Mouse (Mus musculus) cerebellum, postnatal 14 days (tissue): ENCODE measurements around the gene Wnt5b.

ENCODE experiments used
- DNase-seq, 2 experiments: peaks; one replicate each; pipeline ENCODE4 v3.0.0; 2021; ENCODE audit warnings: mixed read lengths in 2 of 2

Gene Wnt5b

DNA sequence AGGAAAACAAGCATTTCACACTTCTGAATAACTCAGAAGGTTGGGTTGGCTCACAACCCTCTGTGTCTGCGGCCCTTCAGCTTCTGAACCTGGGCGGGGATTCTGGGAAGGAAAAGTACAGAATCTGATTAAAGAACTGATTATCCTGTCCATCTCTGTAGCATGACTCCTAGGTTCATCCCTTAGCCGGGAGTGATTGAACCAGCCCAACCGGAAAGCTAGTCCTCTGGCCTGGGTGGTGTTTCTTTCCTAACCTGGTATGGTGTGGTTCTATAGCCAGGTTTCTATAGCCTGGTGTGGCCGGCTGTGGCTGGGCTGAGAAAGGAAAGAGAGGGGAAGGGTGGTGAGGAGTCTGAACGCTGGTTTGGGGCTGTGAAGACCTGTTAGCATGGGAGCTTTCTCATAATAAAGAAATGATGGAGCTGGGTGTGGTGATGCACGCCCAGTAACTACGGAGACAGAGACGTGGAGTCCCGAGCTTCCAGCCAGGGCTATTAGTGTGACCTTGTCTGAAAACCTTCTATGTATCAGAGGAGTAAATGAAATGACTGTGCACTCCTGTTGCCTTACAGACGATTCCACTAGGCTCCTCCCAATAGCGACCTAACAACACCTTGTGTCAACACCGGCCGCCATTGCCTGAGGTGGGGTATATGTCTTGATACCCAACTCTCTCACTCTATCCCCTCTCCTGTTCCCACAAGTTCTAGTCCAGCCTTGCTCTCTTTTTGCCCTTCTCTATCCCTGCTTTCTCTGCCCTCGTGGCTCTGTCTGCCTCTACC is 129.7 kb downstream of the Wnt5b start:
- DNase-seq = no peak

DNA sequence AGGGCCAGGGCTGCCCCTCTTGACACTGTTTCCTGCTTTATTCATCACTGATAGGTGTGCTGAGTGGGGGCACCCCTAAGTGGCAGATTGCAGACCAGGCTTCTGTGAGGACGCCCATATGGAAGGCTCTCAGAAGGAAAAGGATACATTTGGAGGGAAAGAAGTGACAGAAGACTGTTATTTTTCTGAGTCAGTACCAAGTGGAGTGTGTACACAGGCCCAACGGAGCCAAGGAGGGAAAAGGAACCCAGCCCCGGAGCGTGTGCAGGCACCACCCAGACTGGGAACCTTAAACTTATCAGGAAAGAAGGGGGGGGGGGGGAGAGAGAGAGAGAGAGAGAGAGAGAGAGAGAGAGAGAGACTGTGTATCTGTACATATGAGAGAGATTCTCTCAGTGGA is 131.6 kb downstream of the Wnt5b start:
- no peak for DNase-seq

DNA sequence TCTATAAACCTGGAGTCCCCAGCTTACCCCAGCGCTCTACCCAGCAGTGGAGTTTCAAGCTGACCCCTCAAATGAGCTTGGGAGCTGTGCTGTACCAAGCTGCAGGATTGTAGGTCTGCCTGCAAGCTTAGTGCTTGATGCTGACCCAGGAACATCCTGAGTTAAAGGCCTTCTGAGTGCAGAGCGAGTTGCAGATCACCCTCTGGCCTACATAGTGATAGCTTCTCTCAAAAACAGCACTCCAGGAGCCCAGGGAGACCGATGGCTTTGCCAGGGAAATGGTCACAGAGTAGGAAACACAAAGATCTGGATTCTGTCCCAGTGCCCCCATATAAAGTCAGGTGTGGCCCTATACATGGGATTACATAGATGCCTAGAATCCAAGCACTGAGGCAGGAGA is 132.6 kb downstream of the Wnt5b start:
- DNase-seq = no peak

DNA sequence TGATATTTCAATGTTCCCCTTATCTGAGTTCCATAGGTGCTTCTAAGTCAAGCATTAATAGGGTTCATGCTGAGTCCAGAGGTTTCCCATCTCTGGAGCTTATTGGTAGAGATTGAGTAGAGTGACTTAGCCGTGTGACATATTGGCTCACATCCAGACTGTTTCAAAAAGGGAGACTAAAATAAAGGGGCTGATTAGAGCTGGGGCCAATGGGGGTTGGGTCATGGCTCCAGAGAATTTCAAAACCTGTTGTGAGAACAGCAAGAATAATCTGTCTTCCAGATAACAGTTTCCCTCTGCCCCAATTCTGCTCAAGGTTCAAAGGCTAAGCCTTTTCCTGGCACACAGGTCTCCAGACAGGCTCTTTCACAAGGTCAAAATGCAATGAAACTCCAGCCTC is 134.4 kb downstream of the Wnt5b start:
- no peak for DNase-seq

DNA sequence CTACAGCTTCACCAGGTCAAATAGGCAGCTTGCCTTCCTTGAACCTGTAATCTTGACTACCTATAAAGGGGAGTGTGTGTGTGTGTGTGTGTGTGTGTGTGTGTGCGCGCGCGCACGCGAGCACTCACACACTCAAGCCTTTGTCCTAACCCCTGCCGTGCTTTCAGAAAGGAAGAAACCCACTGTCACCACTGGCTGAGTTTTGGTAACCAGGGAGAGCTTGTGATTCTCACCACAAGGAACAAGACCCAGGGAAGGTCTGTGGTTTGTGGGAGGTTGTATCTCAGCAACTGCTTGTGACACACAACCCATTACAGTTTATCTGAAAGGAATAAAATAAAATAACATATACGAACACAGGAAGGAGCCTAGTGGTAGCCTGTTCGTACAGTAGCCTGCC is 135.6 kb downstream of the Wnt5b start:
- no peak for DNase-seq

DNA sequence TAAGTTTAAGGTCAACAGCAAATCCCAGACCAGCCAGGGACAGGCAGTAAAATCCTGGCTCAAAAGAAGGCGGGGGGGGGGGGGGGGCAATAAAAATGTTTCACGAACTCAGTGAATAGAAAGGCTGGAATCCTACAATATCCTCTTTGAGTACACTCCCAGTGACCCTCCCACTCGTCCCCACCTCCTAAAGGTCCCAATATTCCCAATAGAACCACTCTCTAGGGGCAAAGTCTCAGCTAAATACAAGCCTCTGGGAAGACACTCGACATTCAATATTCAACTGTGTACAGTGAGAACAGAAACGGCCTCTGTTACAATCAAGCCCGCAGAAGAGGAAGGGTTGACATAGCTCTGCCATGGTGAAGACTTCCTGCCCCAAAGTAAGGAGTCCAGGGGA is 136.3 kb downstream of the Wnt5b start:
- DNase-seq = no peak

DNA sequence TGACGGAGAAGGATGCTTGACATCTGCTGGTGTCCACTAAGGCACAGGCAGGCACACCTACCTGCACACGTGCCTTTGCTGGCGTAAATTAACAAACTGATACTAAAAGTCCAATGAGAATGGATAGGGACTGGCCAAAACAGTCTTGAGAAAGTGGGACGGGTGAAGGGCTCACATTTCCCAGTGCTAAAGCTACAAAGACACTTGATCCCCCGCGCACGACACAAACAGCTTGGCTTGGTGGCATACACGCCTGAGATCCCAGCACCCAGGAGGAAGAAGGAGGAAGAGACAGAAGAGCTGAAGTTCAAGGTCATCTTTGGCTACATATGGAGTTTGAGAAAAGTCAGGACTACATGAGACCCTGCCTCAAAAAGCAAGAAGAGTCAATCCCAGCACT is 137.6 kb downstream of the Wnt5b start:
- no peak for DNase-seq

DNA sequence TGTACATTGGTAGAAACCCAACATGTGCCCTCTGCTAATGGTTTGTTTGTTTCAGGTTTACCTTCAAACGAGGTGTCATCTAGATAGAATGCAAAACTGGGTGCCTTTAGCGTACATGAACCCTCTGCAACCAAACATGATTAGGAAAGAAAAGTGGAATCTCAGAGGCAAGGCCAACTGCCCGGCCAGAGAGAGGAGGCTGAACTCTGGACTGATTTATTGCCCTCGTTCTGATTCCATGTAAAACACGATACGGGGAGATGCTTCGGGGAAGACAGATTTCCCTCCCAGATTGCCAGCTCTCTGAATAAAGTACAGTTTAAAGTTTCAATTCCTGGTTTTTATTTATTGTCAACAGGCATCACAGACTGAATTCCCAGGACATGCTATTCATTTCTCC is 138.8 kb downstream of the Wnt5b start:
- no peak for DNase-seq

DNA sequence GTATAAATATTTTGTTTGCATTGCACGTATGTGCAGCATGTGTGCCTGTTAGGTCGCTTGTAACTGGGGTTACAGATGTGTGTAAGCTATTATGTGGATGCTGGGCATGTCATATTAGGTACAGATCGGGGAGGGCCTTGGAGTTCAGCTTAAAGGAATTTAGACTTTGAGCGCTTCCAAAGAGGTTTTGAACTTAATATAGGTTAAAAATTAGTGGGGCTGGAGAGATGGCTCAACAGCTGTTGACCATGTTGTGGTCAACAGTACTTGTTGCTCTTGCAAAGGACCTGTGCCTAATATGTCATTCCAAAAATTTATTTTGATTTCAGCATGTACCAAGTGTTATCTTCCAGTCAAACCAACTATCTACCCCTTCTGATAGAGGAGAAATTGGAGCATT is 139.3 kb downstream of the Wnt5b start:
- DNase-seq = no peak

DNA sequence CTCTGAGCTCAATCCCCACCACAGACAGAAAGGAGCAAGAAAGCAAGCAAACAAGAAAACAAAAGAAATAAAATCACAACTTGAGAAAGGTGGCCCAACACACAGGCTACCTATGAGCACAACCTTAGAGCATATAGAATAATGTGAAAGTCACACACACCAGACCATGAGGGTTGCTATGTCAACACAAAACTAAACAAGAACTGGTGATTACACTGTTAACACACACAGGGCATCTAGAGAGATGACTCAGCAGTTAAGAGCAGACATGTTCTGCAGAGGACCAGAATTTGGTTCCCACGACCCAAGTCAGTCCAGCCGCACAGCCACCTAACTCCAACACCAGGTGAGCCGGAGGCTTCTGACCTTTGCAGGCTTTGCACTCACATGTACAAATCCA is 141.2 kb downstream of the Wnt5b start:
- DNase-seq = no peak

DNA sequence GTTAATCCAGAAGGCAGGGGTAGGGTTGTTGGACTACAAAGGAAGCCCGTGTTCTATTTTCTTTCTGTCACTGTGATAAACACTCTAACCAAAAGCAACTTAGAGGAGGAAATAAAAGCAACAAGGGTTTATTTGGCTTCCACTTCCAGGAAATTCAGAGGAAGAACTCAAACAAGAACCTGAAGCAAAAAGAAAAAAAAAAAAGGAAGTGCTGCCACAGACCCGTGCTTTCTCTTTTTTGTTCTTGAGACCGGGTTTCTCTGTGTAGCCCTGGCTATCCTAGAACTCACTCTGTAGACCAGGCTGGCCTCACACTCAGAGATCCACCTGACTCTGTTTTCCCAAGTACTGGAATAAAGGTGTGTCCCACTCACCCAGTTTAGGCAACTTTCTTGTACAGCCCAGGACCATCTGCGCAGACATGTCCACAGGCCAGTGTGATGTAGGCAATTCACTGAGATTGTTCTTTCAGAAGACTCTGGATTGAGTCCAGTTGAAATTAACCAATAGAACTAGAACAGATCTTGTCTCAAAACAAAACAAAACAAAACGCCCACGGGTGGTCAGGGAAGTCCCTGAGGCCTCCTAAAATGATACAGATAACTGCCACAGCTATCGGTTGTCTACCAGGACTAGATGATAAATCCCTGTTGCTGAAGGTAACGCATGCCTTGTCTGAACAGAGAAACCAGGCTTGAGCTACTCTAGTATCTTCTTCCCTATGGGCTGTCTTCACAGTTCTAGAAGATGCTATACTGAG is 142.4 kb downstream of the Wnt5b start:
- DNase-seq = no peak

DNA sequence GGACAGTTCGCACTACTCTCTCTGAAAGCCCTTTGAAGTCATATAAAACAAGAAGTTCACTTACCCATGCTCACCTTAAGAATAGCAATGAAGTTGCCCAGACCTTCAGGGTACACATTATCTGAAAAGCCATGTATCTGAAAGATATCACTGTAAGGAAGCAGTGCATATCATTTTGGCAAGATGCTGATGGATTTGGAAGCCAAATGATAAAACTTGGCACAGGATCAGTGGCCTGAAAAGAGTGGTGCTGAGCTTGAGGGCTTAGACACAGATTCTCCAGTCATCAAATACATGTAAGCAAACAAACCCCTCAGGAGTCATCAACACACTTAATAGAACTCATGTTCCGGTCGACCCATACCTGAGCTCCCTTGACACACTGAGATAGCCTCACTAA is 143.5 kb downstream of the Wnt5b start:
- DNase-seq = peak in 1 of 2 experiments; percentile 16

DNA sequence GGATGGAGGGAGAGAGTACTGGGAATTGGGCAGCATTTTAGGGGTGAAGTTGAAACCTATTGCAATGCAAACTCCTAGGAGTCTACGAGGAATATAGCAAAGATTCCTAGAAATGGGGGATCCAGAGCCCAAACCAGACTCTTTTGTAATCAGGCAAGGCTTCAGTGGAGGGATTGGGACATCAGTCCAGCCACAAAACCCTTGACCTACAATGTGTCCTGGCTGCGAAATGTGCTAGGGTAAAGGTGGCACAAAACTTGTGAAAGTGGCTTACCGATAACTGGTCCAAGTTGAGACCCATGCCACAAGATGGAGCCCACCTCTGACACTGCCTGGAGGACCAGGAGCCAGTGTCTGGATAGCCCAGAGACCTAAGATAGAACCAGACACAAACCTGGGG is 144.8 kb downstream of the Wnt5b start:
- DNase-seq = no peak

DNA sequence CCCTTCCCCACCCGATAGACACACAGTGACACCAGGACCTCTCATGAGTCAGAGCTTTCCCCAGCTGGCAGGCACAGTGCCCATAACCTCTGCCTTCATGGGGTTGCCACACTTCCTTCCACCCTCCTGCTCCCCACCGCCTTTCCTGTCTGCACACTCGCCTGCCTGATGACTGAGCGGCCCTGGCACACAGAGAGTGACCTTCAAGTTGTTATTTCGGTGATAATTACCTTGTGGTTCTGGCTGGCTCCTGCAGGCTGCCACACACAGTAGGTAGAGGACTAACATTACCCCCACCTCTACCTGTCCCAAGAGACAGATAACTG is 147.9 kb downstream of the Wnt5b start:
- DNase-seq = no peak

DNA sequence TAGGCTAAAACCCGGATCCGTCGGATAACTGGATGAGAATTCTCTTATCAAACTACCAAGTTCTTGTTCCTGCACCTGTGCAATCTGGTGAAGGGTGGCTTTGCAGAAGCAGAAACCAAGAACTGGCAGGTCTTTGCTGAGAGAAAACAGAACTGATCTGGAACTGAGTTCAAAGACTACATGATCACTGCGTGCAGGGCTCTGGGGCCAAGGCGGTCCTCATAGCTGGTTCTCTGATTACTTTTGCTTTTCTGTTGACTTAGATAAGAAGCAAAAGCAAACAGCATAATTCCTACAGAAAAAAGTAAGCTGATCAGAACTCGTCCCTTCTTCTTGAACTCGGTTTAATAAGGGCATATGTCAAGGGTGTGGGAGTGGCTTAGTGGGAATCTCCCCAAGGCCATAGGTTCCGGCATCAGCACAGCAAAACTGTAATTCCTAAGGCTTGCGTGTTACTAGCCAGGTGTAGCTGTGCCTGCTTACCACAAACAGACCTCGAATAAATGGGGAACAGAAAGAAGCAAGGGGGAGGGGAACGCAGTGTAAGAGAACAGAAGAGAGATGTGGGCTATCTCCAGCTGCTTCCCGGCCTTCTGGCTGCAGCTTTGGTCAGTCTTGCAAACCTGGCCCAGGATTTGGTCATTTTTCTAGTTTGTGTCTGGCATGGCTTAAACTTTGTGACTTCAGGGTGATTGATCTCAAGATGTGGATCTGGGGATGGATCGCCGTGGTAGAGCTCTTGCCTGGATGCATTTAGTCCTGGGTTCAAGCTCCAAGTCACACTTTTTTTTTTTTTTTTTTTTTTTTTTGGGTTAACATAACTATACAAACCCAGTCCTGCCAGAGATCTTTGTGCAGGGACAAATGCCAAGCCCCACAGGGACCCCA is 148.5 kb downstream of the Wnt5b start:
- no peak for DNase-seq

DNA sequence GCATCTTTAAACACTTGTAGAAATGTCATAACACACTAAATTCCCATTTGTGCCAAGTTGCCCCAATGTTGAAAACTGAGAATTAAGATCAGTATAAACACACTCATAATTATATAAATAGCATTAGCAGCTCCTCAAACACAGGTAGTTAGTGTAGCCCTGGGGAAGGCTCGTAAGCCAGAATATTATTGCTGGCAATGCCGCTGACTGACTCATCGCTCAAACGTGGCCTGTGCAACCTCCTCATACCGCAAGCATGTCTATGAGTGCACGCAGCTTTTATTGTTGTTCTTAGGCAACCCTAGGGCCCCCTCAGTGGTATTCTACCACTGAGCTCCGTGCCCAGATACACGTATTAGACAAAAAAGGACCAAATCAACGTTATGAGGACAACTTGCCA is 151.3 kb downstream of the Wnt5b start:
- no peak for DNase-seq

DNA sequence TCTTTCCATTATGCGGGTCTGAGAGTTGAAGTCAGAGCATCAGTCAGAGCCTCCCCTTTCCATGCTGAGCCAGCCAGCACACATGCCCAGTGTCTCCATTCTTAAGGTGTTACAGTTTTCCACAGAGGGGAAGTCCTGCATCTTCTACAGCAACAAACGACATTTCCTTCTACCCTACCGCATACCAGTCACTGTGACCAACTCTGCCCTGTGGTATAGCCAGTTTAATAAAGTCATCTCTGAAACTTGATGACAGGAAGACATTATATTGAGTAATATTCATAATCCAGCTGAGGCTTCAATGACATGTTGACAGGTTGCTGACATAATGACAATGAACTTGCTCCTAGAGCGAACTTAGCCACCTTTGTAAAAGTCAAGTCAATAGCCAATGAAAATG is 153.4 kb downstream of the Wnt5b start:
- DNase-seq = no peak

DNA sequence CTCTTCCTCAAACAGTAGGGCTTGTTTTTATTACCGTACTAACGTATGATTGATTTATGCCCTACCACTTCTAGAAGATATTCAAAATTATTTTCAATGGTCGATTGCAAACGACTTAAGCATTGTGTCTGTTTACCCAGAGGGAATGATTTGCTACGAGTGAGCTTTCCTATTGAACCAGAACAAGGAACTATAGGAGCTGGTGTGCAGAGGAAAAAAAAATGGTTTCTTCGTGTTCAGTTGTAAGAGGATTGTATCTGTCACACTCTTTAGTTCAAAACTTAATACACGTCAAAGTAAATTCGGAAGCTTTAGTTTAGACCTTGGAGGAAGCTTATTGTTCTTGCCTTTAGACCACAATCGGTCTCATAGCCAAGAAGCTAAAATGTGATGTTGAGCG is 155.1 kb downstream of the Wnt5b start:
- no peak for DNase-seq

DNA sequence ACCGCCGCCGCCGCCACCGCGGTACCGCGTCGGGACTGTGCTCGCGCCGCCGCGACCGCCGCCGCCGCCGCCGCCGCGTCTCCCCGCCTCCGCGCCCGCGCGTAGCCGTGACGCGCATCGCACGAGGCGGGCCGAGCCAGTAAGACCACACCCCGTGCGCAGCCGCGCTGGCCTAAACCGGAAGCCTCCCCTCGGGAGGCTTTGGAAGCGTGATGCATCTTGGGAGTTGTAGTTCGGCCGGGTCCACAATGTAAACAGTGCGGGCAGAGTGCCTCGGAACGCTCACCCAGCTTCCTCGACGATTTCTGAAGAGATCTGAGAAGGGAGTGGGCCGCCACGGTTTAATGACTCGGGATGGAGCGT is 155.5 kb downstream of the Wnt5b start:
- DNase-seq = peak; percentile 96 to 97

DNA sequence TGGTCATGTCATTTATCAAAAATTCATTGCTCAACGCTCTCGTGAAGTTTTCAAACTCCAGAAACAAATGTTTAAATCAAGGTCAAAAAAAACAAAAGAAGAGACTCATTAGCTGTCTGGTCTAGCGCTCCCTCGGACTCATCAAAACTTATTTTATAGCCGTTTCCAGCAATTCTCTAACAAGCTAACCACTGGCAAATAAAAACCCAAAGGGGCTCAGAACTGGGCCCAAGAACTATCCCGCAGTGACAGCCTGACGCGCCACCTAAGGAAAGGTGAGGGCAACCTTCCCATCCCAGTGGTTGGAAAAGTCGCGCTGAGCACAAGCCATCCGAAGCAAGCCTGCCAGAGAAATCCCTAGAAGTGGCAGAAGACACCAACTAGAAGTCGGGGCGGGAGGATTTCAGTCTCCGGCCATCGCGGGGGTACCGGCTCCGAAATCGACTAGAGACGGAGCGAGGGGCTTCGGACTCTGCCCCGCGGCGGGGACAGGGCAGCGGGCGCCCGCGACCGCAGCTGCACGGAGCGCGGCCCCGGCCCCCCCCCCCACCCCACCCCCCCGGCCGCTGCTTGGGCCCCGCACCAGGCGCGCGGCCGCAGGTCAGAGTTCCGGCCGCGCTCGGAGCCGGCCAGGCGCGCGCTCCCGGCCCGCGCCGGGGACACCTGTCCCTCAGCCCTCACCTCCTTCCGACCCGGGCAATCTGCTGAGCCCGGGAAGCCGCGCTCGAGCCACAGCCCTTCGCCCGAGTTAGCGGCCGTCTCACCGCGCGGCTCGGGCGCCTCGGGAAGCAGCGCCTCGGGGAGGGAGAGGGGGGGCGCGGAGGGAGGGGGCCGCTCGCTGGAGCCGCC is 156.1 kb downstream of the Wnt5b start:
- peak; percentile 57 for DNase-seq

DNA sequence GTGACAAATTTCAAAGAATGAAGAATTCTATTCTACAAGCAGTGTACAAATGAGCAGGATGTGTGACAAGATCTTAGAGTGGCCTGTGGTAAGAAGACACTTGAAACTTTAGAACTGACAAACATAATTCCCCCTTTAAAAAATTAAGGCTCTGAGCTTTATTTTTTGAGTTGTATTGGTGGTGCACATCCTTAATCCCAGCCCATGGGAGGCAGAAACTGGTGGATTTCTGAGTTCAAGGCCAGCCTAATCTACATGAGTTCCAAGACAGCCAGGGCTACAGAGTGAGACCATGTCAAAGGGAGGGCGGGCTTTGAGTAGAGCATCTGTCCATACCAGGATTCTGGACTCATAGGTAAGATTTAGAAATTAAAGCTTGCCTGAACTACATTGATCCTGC is 157.3 kb downstream of the Wnt5b start:
- no peak for DNase-seq

DNA sequence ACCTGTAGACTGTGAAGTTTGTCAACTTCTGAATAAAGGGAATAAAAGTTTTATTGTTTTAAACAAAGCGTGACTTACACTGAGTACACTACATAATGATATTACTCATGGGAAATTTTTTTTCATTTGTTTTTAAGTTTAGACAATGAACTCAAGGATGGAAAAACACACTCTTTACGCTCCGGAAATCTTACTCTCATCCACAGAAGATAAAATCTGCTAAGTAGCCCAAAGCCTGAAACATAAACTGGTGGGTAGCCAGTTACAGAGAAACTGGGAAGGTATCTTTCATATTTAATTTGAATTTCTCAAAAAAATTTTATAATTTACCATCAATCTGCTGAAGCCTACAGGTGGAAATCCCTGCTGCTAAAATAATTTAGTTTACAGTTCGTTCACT is 157.7 kb downstream of the Wnt5b start:
- DNase-seq = no peak

DNA sequence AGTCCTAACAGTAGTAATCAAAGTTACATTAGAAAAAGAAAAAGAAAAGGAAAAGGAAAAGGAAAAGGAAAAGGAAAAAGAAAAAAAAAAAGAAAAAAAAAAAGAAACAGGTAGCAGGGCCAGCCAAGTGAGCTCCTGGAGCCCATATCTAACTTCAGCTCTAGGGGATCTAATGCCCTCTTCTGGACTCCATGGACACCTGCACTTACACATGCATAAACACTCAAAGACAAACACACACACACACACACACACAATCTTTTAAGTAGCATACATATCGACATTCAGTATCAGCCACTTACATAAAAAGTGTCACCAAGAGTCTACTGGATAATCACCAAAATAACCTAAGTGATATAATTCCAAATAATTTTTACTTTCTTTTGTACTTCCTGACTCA is 158.5 kb downstream of the Wnt5b start:
- DNase-seq = no peak
